Mouse (Mus musculus): ENCODE data around the gene Anapc11.

Gene Anapc11

DNA sequence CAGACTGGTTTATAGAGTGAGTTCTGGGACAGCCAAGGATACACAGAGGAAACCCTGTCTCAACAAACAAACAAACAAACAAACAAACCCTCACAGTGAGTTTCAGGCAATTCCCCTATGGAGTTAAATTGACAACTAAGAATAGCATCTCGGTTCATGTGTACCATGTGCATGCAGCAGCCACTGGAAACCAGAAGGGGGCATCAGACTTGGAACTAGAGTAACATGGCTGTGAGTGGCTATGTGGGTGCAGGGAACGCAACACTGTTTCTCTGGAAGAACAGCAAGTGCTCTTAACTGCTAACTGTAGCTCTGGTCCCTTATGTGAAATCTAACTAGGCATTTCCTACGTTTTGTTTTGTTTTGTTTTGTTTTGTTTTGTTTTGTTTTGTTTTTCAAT lies 53.7 kb downstream of the Anapc11 start:
- DNase-seq (ENCODE audit: low read depth, low spot score) = no peak

DNA sequence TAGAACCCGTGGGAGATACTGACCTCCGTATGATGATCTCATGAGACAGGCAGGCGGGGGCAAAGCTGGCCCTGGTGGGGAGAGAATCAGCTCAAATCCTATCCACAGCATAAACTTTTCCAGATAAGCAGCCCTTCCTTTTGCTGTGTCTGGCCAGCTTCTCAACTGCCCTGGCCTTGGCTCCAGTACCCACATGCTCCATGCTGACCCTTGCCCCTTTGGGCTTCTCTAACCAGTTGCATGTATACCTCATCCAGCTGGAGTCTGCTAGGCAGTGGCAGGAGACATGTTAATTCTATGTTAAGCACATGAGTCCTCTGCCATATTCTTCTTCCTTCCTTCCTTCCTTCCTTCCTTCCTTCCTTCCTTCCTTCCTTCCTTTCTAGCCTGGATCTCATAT lies 56.5 kb downstream of the Anapc11 start:
- no peak for DNase-seq (ENCODE audit: low read depth, low spot score)

DNA sequence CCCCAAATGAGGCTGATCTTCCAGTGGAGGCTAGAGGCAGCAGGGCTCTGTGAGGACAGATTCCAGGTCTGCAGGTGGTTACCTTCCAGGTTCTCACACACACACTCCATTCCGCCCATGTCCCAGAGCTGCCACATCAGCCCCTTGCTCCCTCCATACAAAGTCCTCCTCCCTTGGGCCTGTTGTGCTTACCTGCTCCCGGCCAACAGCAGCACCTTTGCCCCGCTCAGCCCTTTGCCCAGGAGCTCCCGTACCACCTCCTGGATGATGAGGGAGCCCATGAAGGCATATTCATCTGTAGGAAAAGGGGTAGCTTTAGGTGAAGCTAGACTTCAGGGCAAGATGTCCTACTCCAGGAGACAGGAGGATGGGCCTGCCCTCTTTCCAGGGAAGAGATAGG lies 59.1 kb downstream of the Anapc11 start:
- DNase-seq (ENCODE audit: low read depth, low spot score) = no peak
